Comparison of ENCODE assay signal across 10 mouse cellular contexts in the genomic region with DNA sequence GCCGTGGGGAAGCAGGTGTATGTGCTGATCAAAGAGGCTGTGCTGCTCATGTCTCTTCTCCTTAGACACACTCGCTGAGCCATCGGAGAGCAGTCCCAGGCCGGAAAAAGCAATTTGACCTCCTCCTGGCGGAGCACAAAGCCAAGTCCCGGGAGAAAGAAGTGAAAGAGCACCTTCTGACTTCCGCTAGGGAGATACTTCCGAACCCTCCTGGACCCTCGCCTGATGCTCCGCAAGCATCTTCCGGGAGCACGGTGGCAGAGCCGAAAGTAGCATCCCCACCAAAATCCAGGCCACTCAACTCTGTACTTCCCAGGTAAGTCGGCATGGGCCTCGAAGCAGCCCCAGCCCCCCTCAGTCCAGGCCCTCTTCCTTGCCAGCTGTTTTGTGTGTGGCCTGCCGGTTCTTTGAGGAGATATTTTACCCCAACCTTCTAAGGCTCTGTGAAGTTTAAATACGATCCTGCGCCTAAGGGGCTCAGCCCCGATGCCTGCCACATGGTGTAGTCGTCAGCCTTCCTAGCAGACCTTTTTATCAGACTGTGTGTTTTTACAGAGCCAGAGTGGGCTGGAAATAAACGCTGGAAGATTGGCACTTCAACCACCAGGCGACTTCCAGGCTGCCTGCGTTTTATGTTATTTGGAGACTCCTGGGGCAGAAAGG. TPM values are rescaled to one million over a fixed set of nuclear protein-coding genes. Genes with fewer than 3 reads are reported as not detected.
DNase-seq lines count a peak whose midpoint lies in the region; ATAC-seq lines count a peak whose summit lies in the region.
"Had no signal": no experiment of that assay in that cellular context is flagged by ENCODE, and none has a peak within 500 bp of the region (broad histone marks: within the 10 kb centered on the region; RNA-seq: fewer than 3 reads in every experiment).

No protein-coding gene starts in this region.

- H3K4me1 ChIP-seq in heart, embryonic 11.5 days (ENCODE audit: control insufficient read depth, insufficient read depth, low read length), result peaks cover 26% of the 10 kb centered on the region
- peaks cover 14% of the 10 kb centered on the region for H3K4me1 ChIP-seq in embryonic facial prominence, embryonic 14.5 days (ENCODE audit: control insufficient read depth, insufficient read depth, low read length)
- peaks cover 20% of the 10 kb centered on the region for H3K4me1 ChIP-seq in limb, embryonic 15.5 days

- H3K4me2 ChIP-seq in heart, embryonic 11.5 days, result peak overlapping the region; percentile 63
- H3K4me2 ChIP-seq in embryonic facial prominence, embryonic 14.5 days (ENCODE audit: low read depth, low read length), result peak overlapping the region; percentile 35; the same call in 1 of the 2 replicates
- H3K4me2 ChIP-seq in limb, embryonic 15.5 days, result peak overlapping the region; percentile 35; the same call in 1 of the 2 replicates

- no peak for DNase-seq in heart, adult 9 months (ENCODE audit: low spot score in 2 of 2)
- DNase-seq in ES-CJ7 (ENCODE audit: low read depth, low spot score), result peak; percentile 61
- no peak for DNase-seq in embryonic facial prominence, embryonic 14.5 days (ENCODE audit: low spot score)
- no peak for DNase-seq in testis, postnatal 14 days (ENCODE audit: low spot score)
- DNase-seq in ovary, adult 18-20 months (ENCODE audit: low spot score), result no peak
- no peak for DNase-seq in gastrocnemius, postnatal 36 days
- DNase-seq: kidney, adult 8-10 months had no signal

- H3K27me3 ChIP-seq in heart, embryonic 11.5 days (ENCODE audit: control insufficient read depth, insufficient read depth, low read length), result no peaks in the 10 kb centered on the region; the same call in 1 of the 2 replicates
- H3K27me3 ChIP-seq in embryonic facial prominence, embryonic 14.5 days (replicated peaks; ENCODE audit: control insufficient read depth, insufficient read depth, low read length), result no peaks in the 10 kb centered on the region
- H3K27me3 ChIP-seq in limb, embryonic 15.5 days, result peaks cover 7% of the 10 kb centered on the region; the same call in 1 of the 2 replicates

- intact Hi-C loops in gastrocnemius, postnatal 36 days (cut with DNase I), result no loop called here

- H3K9ac ChIP-seq in heart, embryonic 11.5 days (ENCODE audit: low read depth, low read length), result peak overlapping the region; percentile 44; the same call in 1 of the 2 replicates
- H3K9ac ChIP-seq in embryonic facial prominence, embryonic 14.5 days (ENCODE audit: low read depth, low read length), result no peak overlapping the region
- H3K9ac ChIP-seq in limb, embryonic 15.5 days, result no peak overlapping the region
- H3K9ac ChIP-seq: liver, embryonic 14.5 days had no signal

- ATAC-seq in heart, embryonic 11.5 days (replicated peaks; ENCODE audit: insufficient number of reproducible peaks, low FRiP score, low TSS enrichment), result peak; percentile 3; the same call in 1 of the 2 replicates
- 0 out of 2 replicates have a peak, but pooled peaks have one; percentile 37 for ATAC-seq in embryonic facial prominence, embryonic 14.5 days (ENCODE audit: low read depth)
- no peak for ATAC-seq in limb, embryonic 15.5 days (ENCODE audit: insufficient number of reproducible peaks, low FRiP score, low TSS enrichment, low read depth)

- WGBS in heart, embryonic 11.5 days (ENCODE audit: insufficient replicate concordance), result 20% methylated on average over 23 of the region's 23 CpGs
- WGBS in embryonic facial prominence, embryonic 14.5 days, result 22% methylated on average over 23 of the region's 23 CpGs
- WGBS in limb, embryonic 15.5 days, result 27% methylated on average over 23 of the region's 23 CpGs

- peak overlapping the region; percentile 22; the same call in 1 of the 2 replicates for H3K4me3 ChIP-seq in heart, embryonic 11.5 days (ENCODE audit: low read depth, low read length)
- H3K4me3 ChIP-seq in embryonic facial prominence, embryonic 14.5 days (ENCODE audit: low read depth, low read length), result no peak overlapping the region
- H3K4me3 ChIP-seq in limb, embryonic 15.5 days, result no peak overlapping the region

- 0 out of 2 replicates have a peak overlapping the region, but pooled peaks have one; percentile 13 for H3K27ac ChIP-seq in heart, embryonic 11.5 days (ENCODE audit: low read depth, low read length)
- no peak overlapping the region for H3K27ac ChIP-seq in embryonic facial prominence, embryonic 14.5 days (replicated peaks; ENCODE audit: low read depth, low read length)
- no peak overlapping the region for H3K27ac ChIP-seq in limb, embryonic 15.5 days
- H3K27ac ChIP-seq: liver, embryonic 14.5 days had no signal

- no peaks in the 10 kb centered on the region for H3K36me3 ChIP-seq in heart, embryonic 11.5 days (ENCODE audit: control insufficient read depth, insufficient read depth, low read length)
- H3K36me3 ChIP-seq in embryonic facial prominence, embryonic 14.5 days (ENCODE audit: control insufficient read depth, insufficient read depth, low read length), result peaks cover 16% of the 10 kb centered on the region; the same call in 1 of the 2 replicates
- H3K36me3 ChIP-seq in limb, embryonic 15.5 days, result peaks cover 4% of the 10 kb centered on the region; the same call in 1 of the 2 replicates

- peaks cover 3% of the 10 kb centered on the region for H3K9me3 ChIP-seq in heart, embryonic 11.5 days (replicated peaks; ENCODE audit: control insufficient read depth, low read length)
- no peaks in the 10 kb centered on the region for H3K9me3 ChIP-seq in embryonic facial prominence, embryonic 14.5 days (ENCODE audit: control insufficient read depth, low read length)
- no peaks in the 10 kb centered on the region for H3K9me3 ChIP-seq in limb, embryonic 15.5 days

RNA-seq across cellular contexts. Expression of gene Efcab10, which starts 48.8 kb away (rescaled TPM):
- not detected in 2 replicates for polyA plus RNA-seq in heart, embryonic 11.5 days (2014; fragmentation: Nextera tagmentation; extraction: Ambion mirVana)
- polyA plus RNA-seq in embryonic facial prominence, embryonic 14.5 days (2014; fragmentation: Nextera tagmentation; extraction: Ambion mirVana), result 2.5 and 5.0 TPM in 2 replicates
- not detected in 2 replicates for polyA plus RNA-seq in limb, embryonic 15.5 days (2015; fragmentation: Nextera tagmentation; extraction: Ambion mirVana)
- total RNA-seq in gastrocnemius, postnatal 36 days (2021), result not detected
- polyA plus RNA-seq: liver, embryonic 14.5 days had no signal
